13 mouse cellular contexts compared by ENCODE assay signal in the genomic region with DNA sequence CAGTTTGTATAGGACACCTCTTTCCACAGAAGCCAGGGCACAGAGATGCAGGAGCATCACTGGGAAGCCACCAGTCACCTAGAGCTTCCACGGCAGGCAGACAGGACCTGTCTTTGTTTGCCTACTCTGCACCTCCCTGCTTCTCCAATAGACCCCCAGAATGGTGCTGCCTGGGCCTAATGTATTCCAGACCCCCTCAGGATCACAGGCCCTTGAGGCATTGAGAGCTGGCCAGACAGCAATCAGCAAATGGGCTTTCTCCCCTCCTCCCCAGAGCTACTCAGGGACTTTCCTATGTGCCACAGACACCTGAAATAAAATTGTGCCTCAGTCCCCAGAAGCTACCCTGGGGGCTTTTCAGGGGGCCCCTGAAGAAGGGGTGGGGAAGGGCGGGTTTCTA. TPM values are rescaled to one million over a fixed set of nuclear protein-coding genes. Genes with fewer than 3 reads are reported as not detected.
DNase-seq lines count a peak whose midpoint lies in the region; ATAC-seq and TF ChIP-seq lines count a peak whose summit lies in the region.
"Had no signal": no experiment of that assay in that cellular context is flagged by ENCODE, and none has a peak within 500 bp of the region (broad histone marks: within the 10 kb centered on the region; RNA-seq: fewer than 3 reads in every experiment).

No protein-coding gene starts in this region.

- no peak overlapping the region for H3K27ac ChIP-seq in kidney, embryonic 16.5 days (ENCODE audit: low read length)
- H3K27ac ChIP-seq in forebrain, postnatal 0 days (ENCODE audit: low read depth, low read length): no peak overlapping the region
- H3K27ac ChIP-seq in limb, embryonic 14.5 days (replicated peaks; ENCODE audit: low read depth, low read length): no peak overlapping the region
- H3K27ac ChIP-seq in stomach, embryonic 15.5 days: no peak overlapping the region
- H3K27ac ChIP-seq: liver, embryonic 15.5 days had no signal

- no peak for DNase-seq in kidney, adult 18-20 months
- DNase-seq in forebrain, postnatal 0 days: no peak
- no peak for DNase-seq in limb, embryonic 14.5 days (ENCODE audit: low spot score)
- DNase-seq in thymus, postnatal 14 days: no peak
- DNase-seq in heart, adult 18-20 months: no peak
- DNase-seq: adrenal gland, postnatal 14 days; cerebellum, adult 9-11 months had no signal

- 65% methylated on average over 2 of the region's 2 CpGs for WGBS in kidney, embryonic 16.5 days
- WGBS in forebrain, postnatal 0 days: 43% methylated on average over 2 of the region's 2 CpGs
- WGBS in limb, embryonic 14.5 days: 18% methylated on average over 2 of the region's 2 CpGs
- 60% methylated on average over 2 of the region's 2 CpGs for WGBS in stomach, embryonic 15.5 days

- H3K9ac ChIP-seq in kidney, embryonic 16.5 days (replicated peaks; ENCODE audit: low read length): no peak overlapping the region
- no peak overlapping the region for H3K9ac ChIP-seq in forebrain, postnatal 0 days
- peak overlapping the region; percentile 96; the same call in 1 of the 2 replicates for H3K9ac ChIP-seq in limb, embryonic 14.5 days (ENCODE audit: low read depth, low read length, severe bottlenecking)
- H3K9ac ChIP-seq in stomach, embryonic 15.5 days: no peak overlapping the region
- H3K9ac ChIP-seq: liver, embryonic 15.5 days had no signal

- no peak for TF ChIP-seq CTCF in forebrain, postnatal 0 days (IDR thresholded peaks at IDR 0.05; ENCODE audit: low read depth)

- H3K4me2 ChIP-seq in kidney, embryonic 16.5 days (replicated peaks; ENCODE audit: low read depth, low read length): peak overlapping the region; percentile 86
- peak overlapping the region; percentile 87 for H3K4me2 ChIP-seq in forebrain, postnatal 0 days (ENCODE audit: low read depth)
- H3K4me2 ChIP-seq in limb, embryonic 14.5 days (replicated peaks; ENCODE audit: low read depth, low read length, severe bottlenecking): peak overlapping the region; percentile 87
- H3K4me2 ChIP-seq in stomach, embryonic 15.5 days: 0 out of 2 replicates have a peak overlapping the region, but pooled peaks have one; percentile 82
- H3K4me2 ChIP-seq: liver, embryonic 15.5 days had no signal

- no peaks in the 10 kb centered on the region for H3K27me3 ChIP-seq in kidney, embryonic 16.5 days (ENCODE audit: insufficient read depth, low read length)
- no peaks in the 10 kb centered on the region for H3K27me3 ChIP-seq in forebrain, postnatal 0 days (ENCODE audit: insufficient read depth, low read length)
- H3K27me3 ChIP-seq in limb, embryonic 14.5 days (ENCODE audit: control insufficient read depth, insufficient read depth, low read length): no peaks in the 10 kb centered on the region
- H3K27me3 ChIP-seq in stomach, embryonic 15.5 days (replicated peaks): no peaks in the 10 kb centered on the region

- H3K4me1 ChIP-seq in kidney, embryonic 16.5 days (ENCODE audit: insufficient read depth, low read length): peaks cover 16% of the 10 kb centered on the region
- no peaks in the 10 kb centered on the region; the same call in 1 of the 2 replicates for H3K4me1 ChIP-seq in forebrain, postnatal 0 days (ENCODE audit: insufficient read depth)
- peaks cover 20% of the 10 kb centered on the region for H3K4me1 ChIP-seq in limb, embryonic 14.5 days (ENCODE audit: control insufficient read depth, insufficient read depth, low read length)
- peaks cover 7% of the 10 kb centered on the region; the same call in 1 of the 2 replicates for H3K4me1 ChIP-seq in stomach, embryonic 15.5 days

- no peak overlapping the region for H3K4me3 ChIP-seq in kidney, embryonic 16.5 days (ENCODE audit: low read length)
- no peak overlapping the region for H3K4me3 ChIP-seq in forebrain, postnatal 0 days (ENCODE audit: low read depth, low read length)
- peak overlapping the region; percentile 81 for H3K4me3 ChIP-seq in limb, embryonic 14.5 days (replicated peaks; ENCODE audit: low read length)
- no peak overlapping the region for H3K4me3 ChIP-seq in stomach, embryonic 15.5 days (replicated peaks)
- H3K4me3 ChIP-seq: liver, embryonic 15.5 days had no signal

- TF ChIP-seq POLR2A in limb, embryonic 14.5 days (IDR thresholded peaks at IDR 0.05; ENCODE audit: borderline replicate concordance, extremely low read depth, insufficient read depth, insufficient read length): no peak

- H3K36me3 ChIP-seq in kidney, embryonic 16.5 days (ENCODE audit: insufficient read depth, low read length): peaks cover 30% of the 10 kb centered on the region
- H3K36me3 ChIP-seq in forebrain, postnatal 0 days (ENCODE audit: insufficient read depth): peaks cover 22% of the 10 kb centered on the region
- H3K36me3 ChIP-seq in limb, embryonic 14.5 days (ENCODE audit: control insufficient read depth, insufficient read depth, low read length): peaks cover 48% of the 10 kb centered on the region
- H3K36me3 ChIP-seq in stomach, embryonic 15.5 days: peaks cover 22% of the 10 kb centered on the region
- H3K36me3 ChIP-seq: liver, embryonic 15.5 days had no signal

- ATAC-seq in kidney, embryonic 16.5 days (ENCODE audit: low FRiP score, low TSS enrichment): no peak
- no peak for ATAC-seq in forebrain, postnatal 0 days
- no peak for ATAC-seq in limb, embryonic 14.5 days (ENCODE audit: low FRiP score, low read depth)
- ATAC-seq in stomach, embryonic 15.5 days (ENCODE audit: insufficient read depth, low FRiP score, low read depth): no peak
- no peak for ATAC-seq in megakaryocyte, adult 5-6 weeks (ENCODE audit: poor library complexity, severe bottlenecking)
- ATAC-seq: inflammation-experienced regulatory T-cells, adult 6 months had no signal

- 0 out of 2 replicates have a peak, but pooled peaks cover 5% of the 10 kb centered on the region for H3K9me3 ChIP-seq in kidney, embryonic 16.5 days (ENCODE audit: low read length)
- no peaks in the 10 kb centered on the region for H3K9me3 ChIP-seq in forebrain, postnatal 0 days (ENCODE audit: low read length)
- H3K9me3 ChIP-seq in limb, embryonic 14.5 days (ENCODE audit: control insufficient read depth, low read length): no peaks in the 10 kb centered on the region
- H3K9me3 ChIP-seq in stomach, embryonic 15.5 days: no peaks in the 10 kb centered on the region
- H3K9me3 ChIP-seq: liver, embryonic 15.5 days had no signal

RNA-seq across cellular contexts. Expression of a gene that starts 5.2 kb away (rescaled TPM):
- polyA plus RNA-seq in kidney, embryonic 16.5 days (2015; fragmentation: Nextera tagmentation; extraction: Ambion mirVana): 41.6 and 41.9 TPM in 2 replicates
- 57.9 and 59.4 TPM in 2 replicates for total RNA-seq in forebrain, postnatal 0 days (2014; rRNA removed)
- 16.7 and 18.3 TPM in 2 replicates for polyA plus RNA-seq in forebrain, postnatal 0 days (2015; fragmentation: Nextera tagmentation; extraction: Ambion mirVana)
- 77.1 and 97.5 TPM in 2 replicates for polyA plus RNA-seq in limb, embryonic 14.5 days (2012; rRNA removed)
- polyA plus RNA-seq in limb, embryonic 14.5 days (2014; fragmentation: Nextera tagmentation; extraction: Ambion mirVana): 18.7 and 20.7 TPM in 2 replicates
- 19.2 and 20.3 TPM in 2 replicates for polyA plus RNA-seq in stomach, embryonic 15.5 days (2015; fragmentation: Nextera tagmentation; extraction: Ambion mirVana)
- total RNA-seq in megakaryocyte, adult 5-6 weeks (2015): 0.30 TPM in 1 of 2 replicates, not detected in the other
- total RNA-seq in megakaryocyte, adult 5-6 weeks (2017): 0.07 TPM in 1 of 2 replicates, not detected in the other
- 1 to 10 TPM; 3.3 to 3.6 TPM for total RNA-seq in heart, adult 18-20 months (2021)
- total RNA-seq: megakaryocyte-erythroid progenitor cell, adult 5-6 weeks had no signal
- polyA plus RNA-seq: inflammation-experienced regulatory T-cells, adult 6 months had no signal
